Mouse (Mus musculus) cerebellum, adult 9-10 months (tissue): Measurements from ENCODE around the gene Supv3l1.
A peak's percentile ranks its signal among the peaks of the same experiment; 100 is the strongest.

Experiments used
- DNase-seq: peaks from one replicate; pipeline ENCODE4 v3.0.0; 2022

Supv3l1 gene

GRCm38 (mm10) chr10:62412906-62413605 lies 36.5 kb downstream of the Supv3l1 start:
- DNase-seq, result no peak

- DNase-seq, result peak; percentile 22
Observed at GRCm38 (mm10) chr10:62411431-62412410, 37.8 kb downstream of the Supv3l1 start.

GRCm38 (mm10) chr10:62410943-62411342 lies 38.6 kb downstream of the Supv3l1 start:
- DNase-seq, result peak; percentile 81

DNA sequence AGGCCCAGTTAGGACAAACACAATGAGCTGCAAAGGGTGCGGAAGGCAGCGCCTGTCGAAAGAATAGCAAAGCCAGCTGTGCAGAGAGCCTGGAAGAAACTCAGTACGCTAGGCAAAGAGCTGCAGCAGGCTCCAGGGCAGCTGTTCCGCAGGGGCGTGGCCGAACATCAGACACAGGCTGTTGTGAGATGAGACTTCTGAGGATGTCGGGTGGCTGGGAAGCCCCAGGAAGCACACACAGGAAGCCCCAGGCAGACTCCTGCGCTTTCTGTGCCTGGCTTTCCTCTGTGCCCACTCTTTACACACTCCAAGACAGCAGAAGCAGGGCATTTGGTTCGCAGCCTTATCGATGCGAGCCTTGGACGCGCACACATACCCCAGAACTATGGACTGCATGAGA lies 44.6 kb downstream of the Supv3l1 start:
- no peak for DNase-seq

DNA sequence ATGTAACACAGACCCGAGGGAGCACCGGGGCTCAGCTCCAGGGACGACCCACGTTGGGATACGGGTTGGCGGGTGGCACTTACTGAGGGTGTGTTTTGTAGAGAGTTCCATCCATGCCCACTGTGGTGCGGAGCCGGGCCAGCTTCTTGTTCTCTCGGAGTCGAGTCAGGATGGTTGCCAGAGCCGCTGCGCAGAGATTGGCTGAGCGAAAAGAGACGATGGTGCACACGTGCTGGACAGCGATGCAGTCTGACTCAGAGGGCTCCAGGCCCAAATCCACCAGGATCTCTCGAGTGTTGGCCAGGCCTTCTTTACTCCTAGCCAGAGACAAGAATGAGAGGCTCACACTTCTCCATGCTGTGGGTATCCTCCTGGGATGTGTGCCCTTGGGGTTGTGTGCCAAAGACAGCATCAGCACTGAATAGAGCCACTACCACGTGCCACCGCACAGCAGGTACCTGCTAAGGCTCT lies 47.9 kb downstream of the Supv3l1 start:
- DNase-seq, result peak; percentile 35

GRCm38 (mm10) chr10:62383011-62383410 lies 66.5 kb downstream of the Supv3l1 start:
- DNase-seq, result no peak

- DNase-seq, result peak; percentile 12
Observed at GRCm38 (mm10) chr10:62380936-62381335, 68.6 kb downstream of the Supv3l1 start.

DNA sequence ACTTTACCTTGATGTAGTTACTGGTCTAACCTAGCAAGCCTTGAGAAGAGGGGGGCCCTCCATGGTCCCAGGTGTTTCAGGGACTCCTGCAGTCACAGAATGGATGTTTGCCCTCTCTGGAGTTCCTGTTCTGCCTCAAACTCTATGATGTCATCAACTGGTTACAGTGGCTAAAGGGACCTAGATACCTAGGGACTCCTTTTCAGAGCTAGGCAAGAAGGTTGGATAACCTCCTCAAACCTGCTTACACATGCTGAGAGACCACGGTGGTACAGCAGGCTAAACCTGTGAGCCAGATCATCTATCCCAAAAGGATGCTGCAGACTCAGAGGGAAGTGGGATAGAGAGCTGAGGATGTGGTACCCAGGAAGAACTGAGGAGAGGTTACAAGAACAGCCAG lies 69.7 kb downstream of the Supv3l1 start, which contains the start of gene Hk1:
TSS of gene Hk1 (minus strand) at position 101 of the 400 bp plus-strand sequence.
- no peak for DNase-seq
